Mouse (Mus musculus) cerebellum, postnatal 14 days (tissue): Measurements from ENCODE around the gene Tmem131.
"Not testable (repeated sequence)": the region's sequence is repeated elsewhere in the genome, so short reads cannot be mapped to it uniquely, and the experiment has no call there.

ENCODE experiments used
- DNase-seq, 2 experiments: peaks; one replicate each; pipeline ENCODE4 v3.0.0; 2021; ENCODE audit warnings: mixed read lengths in 2 of 2

Gene Tmem131

DNA sequence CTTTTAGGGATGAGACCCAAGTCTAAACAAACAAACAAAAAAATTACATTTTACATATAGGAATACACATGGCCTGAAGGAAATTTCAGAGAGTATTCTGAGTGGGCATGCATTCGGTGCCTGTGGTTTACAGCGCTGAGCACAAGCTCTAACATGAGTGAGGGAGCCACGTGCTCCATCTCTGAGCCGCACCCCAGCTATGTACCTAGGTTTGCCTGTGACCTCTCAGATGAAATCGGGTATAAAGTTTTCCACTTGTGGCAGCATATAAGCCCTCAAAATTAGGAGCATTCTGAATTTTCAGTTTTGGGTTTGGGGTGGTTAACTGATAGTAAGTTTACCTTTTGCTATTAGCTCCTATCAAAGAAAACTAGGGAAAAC lies 28.3 kb downstream of the Tmem131 start:
- no peak for DNase-seq

- no peak for DNase-seq
These were observed 28.8 kb downstream of the Tmem131 start for GRCm38 (mm10) chr1:36914455-36915199.

DNA sequence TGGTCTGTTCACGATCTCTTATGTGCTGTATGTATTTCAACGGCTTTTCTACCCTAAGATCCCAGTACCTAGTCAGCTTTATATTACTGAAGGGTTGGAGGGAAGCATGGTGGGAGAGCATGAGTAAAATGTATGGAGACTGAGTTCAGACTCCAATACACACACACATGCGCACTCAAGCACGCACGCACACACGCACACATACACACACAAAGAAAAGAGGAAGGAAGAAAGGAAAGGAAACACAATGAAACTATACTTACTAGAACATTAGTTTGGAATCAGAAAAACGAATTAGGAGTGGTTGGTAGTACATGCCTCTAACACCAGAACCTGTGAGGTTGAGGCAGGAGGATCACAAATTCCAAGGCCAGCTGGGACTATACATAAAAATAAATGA lies 29.7 kb downstream of the Tmem131 start:
- DNase-seq, result no peak

DNA sequence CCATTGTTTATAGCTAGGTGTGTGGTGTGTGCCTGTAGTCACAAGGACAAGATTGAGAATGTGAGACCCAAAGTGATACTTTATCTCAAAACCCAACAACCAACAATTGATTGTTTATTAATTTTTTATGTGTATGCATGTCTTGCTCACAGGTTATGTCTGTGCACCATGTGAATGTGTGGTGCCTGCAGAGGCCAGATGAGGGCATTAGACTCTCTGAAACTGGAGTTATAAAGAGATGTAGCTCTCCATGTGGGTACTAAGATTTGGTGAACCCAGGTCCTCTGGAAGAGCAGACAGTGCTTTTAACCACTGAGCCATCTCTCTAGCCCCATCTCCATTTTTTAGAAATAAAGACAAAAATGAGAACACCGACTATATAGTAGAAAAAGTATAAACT lies 31.2 kb downstream of the Tmem131 start:
- DNase-seq, result no peak

GRCm38 (mm10) chr1:36911603-36912002 lies 31.9 kb downstream of the Tmem131 start:
- no peak for DNase-seq

- no peak for DNase-seq
These were observed 33.1 kb downstream of the Tmem131 start for GRCm38 (mm10) chr1:36910397-36910796.

DNA sequence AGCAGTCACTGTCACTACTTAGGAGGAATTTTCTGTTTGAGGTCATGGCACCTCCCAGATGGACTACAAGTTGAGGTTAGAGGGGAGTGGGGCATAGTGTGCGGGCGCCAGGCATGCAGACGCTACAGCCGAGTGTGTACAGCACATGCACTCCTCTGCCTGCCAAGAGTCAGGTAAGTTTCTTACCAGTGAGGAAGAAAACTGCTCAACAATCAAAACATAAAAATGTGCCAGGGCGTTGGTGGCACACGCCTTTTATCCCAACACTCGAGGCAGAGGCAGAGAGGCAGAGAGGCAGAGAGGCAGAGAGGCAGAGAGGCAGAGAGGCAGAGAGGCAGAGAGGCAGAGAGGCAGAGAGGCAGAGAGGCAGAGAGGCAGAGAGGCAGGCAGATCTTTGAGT lies 33.5 kb downstream of the Tmem131 start:
- not testable (repeated sequence) for DNase-seq

GRCm38 (mm10) chr1:36905216-36905615 lies 38.2 kb downstream of the Tmem131 start:
- peak in 1 of 2 experiments; percentile 41 for DNase-seq

DNA sequence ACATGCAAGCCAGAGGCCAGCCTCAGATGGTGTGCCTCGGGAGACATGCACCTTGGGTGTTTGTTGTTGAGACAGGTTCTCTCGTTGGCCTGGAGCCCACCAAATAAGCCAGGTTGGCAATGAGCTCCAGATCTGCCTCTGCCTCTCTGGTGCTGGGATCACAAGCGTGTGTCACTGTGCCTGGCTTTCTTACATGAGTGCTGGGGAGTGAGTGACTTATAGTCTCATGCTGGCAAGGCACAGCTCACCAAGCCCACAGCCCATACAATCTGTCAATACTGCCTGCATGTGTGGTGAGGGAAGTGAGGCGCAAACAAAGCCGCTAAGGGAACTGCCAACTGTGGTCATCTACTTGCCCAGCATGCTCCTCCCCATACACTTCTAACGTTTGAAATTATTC lies 39.0 kb downstream of the Tmem131 start:
- DNase-seq, result peak; percentile 68 to 84

- DNase-seq, result no peak
These were observed 39.4 kb downstream of the Tmem131 start for GRCm38 (mm10) chr1:36904084-36904451.

DNA sequence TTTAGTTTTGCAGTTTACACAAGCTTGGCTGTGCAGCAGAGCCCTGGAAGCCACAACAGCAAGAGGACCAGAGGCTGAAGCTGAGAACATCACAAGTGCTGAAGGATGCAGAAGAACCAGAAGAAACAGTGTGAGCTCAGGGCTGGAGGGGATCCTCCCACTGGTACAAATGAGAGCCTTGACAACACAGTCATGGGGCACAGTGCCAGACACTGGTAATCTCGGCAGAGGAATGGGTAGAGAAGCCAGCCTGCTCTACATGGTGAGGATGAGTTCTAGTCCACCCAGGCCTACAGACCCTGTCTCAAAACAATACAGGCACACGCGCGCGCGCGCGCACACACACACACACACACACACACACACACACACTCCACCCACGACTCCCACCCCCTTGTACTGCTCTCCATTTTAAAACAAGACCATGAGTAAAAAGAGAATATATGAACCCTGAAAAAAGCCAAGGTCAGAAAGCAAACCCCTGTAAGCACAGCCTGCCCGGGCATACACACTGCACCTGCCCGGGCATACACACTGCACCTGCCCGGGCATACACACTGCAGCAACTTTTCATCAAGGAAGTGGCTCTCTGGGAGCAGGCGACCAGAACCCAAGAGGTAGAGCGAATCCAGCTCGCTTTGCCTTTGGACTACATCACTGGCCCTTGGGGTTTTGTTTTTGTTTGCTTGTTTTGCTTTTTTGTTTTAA lies 39.9 kb downstream of the Tmem131 start:
- DNase-seq, result peak; percentile 54 to 61

DNA sequence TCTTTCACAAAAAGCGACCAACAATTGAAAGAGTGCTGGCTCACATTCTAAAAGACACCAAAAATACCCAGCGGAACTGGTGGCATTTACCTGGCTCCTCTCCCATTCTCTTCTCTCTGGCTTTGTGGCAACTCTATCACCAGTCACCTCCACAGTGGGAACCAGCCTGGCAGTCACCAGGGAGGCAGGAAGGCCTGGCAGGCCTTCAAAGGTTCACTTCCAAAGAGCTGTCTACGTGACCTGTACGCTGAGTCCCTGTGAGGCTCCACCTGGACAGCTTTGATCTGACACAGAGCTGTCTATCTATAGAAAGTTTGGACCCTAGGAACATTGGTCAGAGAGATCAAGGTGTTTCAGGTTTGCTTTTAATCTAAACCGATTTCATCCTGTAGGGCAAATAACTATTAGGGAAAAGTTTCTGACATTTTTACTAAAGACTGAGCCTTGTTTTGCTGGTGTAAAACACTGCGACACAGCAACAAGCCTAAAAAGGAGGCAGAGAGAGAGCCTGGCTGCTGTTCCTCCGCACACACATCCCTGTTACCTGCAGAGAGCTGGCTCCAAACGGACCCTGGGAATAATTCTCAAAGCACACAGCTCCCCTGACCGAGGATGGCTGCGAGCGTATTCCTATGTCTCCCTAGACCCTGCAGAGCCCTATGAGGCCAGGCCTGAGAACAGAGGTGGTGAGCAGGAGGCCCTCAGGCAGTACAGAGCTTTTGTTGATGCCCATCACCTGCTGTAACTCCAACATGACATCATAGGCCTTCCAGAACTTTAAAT lies 40.7 kb downstream of the Tmem131 start:
- DNase-seq, result peak; percentile 75 to 90

DNA sequence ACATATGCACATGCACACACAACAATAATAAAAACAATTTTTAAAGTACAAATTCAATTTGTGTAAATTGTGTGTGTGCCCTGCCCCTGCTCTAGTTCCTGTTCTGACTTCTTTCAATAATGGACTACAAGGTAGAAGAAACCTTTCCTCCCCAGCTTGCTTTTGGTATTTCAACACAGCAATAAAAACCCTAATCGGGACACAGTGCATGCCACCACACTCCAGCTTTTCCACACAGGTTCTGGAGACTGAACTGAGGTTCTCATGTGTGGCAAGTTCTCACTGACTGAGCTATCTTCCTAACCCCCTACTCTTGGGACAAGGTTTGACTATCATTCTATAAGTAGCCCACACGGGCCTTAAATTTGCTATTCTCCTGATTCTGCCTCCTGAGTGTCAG lies 43.8 kb downstream of the Tmem131 start:
- DNase-seq, result no peak

- no peak for DNase-seq
These were observed 47.0 kb downstream of the Tmem131 start for GRCm38 (mm10) chr1:36896423-36896822.

GRCm38 (mm10) chr1:36895452-36895851 lies 48.0 kb downstream of the Tmem131 start:
- peak in 1 of 2 experiments; percentile 21 for DNase-seq

DNA sequence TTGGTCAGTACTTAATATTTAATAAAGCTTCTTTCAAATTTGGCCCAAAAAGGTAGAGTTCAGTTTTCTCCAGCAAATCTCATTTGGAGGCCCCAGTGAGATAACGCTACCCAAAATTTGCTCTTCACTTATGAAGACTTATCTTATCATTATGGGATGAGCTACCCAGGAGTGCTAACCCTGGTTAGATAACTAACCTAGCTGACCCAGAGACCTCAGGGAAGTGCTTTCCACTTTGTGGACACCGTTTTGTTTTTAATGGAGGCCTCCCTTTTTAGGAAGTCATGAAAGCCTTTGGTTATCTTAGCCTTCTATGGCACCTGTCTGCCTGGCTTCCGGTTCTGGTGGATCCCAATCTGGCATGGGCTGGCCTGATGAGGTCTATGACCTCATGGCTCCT lies 49.3 kb downstream of the Tmem131 start:
- no peak for DNase-seq

GRCm38 (mm10) chr1:36893720-36894119 lies 49.7 kb downstream of the Tmem131 start:
- DNase-seq, result not testable (repeated sequence)

DNA sequence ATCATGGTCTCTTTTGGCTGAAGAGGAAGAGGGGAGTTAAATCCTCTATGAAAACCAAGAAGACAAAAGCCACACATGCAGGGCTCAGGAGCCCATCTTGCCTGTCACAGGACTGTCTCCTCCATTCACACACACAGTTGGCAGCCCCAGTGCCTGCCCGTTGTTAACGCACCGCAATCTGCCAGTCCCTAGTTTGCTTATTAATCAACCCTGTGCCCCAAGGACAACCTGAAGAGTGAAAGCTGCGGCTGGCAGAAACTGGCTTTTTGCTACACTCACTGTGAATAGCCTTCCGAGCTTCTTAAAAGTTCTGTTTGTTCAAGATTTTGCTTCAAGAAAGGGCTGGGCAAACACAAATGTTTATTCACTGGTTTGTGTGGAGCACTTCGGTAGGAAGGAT lies 50.3 kb downstream of the Tmem131 start:
- peak; percentile 41 to 60 for DNase-seq

DNA sequence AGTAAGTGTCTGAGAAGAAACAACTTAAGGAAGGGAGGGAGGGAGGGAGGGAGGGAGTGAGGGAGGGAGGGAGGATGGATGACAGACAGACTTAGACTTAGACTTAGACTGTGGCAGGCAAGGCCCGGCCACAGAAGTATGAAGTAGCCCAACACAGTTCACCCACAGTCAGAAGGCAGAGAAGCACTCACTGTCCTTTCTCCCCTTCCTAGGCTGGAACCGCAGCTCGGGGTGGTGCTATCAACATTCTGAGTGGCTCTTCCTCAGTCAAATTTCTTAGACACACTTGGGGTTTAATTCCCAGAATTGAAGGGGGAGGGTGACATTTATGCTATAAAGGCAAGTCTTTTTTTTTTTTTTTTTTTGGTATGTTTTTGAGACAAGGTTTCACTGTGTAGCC lies 51.0 kb downstream of the Tmem131 start:
- DNase-seq, result no peak

DNA sequence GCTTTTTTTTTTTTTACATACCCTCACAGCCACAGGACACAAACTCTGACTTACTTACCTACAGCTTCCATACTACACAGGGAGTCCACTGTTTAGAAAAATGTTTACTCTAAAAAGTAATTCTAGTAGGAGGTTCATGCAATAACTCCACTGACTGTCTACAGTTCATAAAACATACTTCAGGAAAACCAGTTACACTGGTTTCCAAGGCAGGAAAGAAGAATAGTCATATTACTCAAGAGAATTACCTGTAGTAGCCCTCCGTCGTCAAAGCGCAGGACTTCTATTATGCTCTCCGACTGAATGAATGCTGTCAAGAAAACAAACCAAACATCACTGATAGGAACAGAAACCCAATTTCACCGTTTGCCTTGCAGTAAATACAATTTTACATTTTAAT lies 54.5 kb downstream of the Tmem131 start:
- DNase-seq, result no peak

DNA sequence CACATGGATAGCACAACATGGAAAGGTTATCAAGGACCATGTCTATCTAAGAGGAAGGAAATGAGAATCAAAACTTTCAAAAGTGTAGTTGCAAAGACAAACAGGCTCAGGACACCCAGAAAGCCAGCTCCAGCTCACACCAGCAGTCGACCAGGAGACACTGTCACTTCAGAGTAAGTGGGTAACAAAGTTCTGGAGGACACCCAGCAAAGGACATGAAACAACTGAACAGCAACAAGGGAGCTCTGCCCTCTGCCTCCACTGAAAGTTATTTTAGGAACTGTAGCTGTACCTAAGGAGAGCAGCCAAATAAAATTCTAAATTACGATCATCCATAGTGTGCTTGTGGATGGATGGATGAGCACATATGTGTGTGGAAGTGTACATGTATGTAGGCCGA lies 56.3 kb downstream of the Tmem131 start:
- no peak for DNase-seq

- no peak for DNase-seq
These were observed 57.0 kb downstream of the Tmem131 start for GRCm38 (mm10) chr1:36886489-36886888.

DNA sequence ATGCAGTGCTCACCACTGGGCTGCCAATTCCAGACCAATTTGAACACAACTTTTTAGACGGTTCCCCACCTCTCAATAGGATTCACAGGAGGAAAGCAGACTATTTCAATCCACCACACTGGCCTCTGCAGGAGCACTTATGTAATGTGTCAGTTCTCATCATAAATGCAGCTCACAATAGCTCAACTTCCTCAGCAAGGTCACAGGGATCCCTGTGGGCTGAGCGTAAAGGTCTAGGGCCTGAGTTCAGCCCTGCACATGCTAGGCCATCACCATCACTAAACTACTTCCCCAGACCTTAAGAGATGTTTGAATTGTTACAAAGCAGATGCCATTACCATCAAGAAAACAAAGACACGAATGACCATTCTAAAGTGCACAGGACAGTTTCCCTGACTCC lies 58.9 kb downstream of the Tmem131 start:
- DNase-seq, result no peak

GRCm38 (mm10) chr1:36883805-36884204 lies 59.7 kb downstream of the Tmem131 start:
- DNase-seq, result no peak
